Mouse (Mus musculus) midbrain, postnatal 0 days (tissue): ENCODE measurements around the gene Gm1043. TPM values are rescaled to one million over a fixed set of nuclear protein-coding genes. Genes with fewer than 3 reads are reported as not detected.
A peak's percentile ranks its signal among the peaks of the same experiment; 100 is the strongest.

Experiments
- ATAC-seq: fragments of 200-750 bp; cut with Nextera tagmentation; 2 replicates; pipeline ENCODE4 v1.8.0; 2017; ENCODE audit warnings: moderate number of reproducible peaks, mild to moderate bottlenecking, moderate TSS enrichment, moderate library complexity; ENCODE audit not compliant: low FRiP score
- DNase-seq: peaks from one replicate; pipeline ENCODE4 v3.0.0-alpha.2; 2015; ENCODE audit warnings: low spot score
- H3K27ac ChIP-seq: fragments of 300-500 bp; sonication (generic); 2 replicates; pipeline ENCODE4 v1.5.1; 2014; ENCODE audit warnings: low read depth, mild to moderate bottlenecking, low read length, mixed read lengths
- H3K27me3 ChIP-seq: fragments of 300-500 bp; sonication (generic); 2 replicates; pipeline ENCODE4 v1.6.1; 2014; ENCODE audit warnings: low read length, control low read depth, mixed read lengths; ENCODE audit not compliant: insufficient read depth
- H3K36me3 ChIP-seq: fragments of 300-500 bp; sonication (generic); 2 replicates; pipeline ENCODE4 v1.6.1; 2014; ENCODE audit warnings: low read length, control low read depth, mixed read lengths; ENCODE audit not compliant: insufficient read depth
- H3K4me1 ChIP-seq: fragments of 300-500 bp; sonication (generic); 2 replicates; pipeline ENCODE4 v1.6.1; 2014; ENCODE audit warnings: mild to moderate bottlenecking, control low read depth, antibody characterized with exemption, low read length, mixed read lengths; ENCODE audit not compliant: insufficient read depth
- H3K4me2 ChIP-seq: fragments of 300-500 bp; sonication (generic); 2 replicates; pipeline ENCODE4 v1.6.1; 2014; ENCODE audit warnings: low read depth, mild to moderate bottlenecking, low read length, mixed read lengths; ENCODE audit not compliant: poor library complexity, severe bottlenecking
- H3K4me3 ChIP-seq: fragments of 300-500 bp; sonication (generic); 2 replicates; pipeline ENCODE4 v1.5.1; 2014; ENCODE audit warnings: low read depth, mild to moderate bottlenecking, low read length, moderate library complexity
- H3K9ac ChIP-seq: fragments of 300-500 bp; sonication (generic); replicated peaks from 2 replicates; pipeline ENCODE4 v1.6.1; 2014; ENCODE audit warnings: mild to moderate bottlenecking, low read length, moderate library complexity, mixed read lengths; ENCODE audit not compliant: poor library complexity, severe bottlenecking
- H3K9me3 ChIP-seq: fragments of 300-500 bp; sonication (generic); 2 replicates; pipeline ENCODE4 v1.6.1; 2016; ENCODE audit warnings: low read length, control low read depth
- CTCF ChIP-seq: IDR thresholded peaks from 2 replicates; pipeline ENCODE4 v1.5.1; 2016; ENCODE audit warnings: antibody characterized with exemption, mild to moderate bottlenecking
- WGBS: fragments of 180-500 bp; shearing (Covaris S2); extraction: QIAGEN DNeasy Blood & Tissue Kit; methylation state at CpG from one replicate; pipeline ENCODE4 v1.1.7; 2014; 5-methylcytosine and 5-hydroxymethylcytosine counted together
- polyA plus RNA-seq: library from polyadenylated mRNA; unstranded; fragments of >200 nt; fragmentation: Nextera tagmentation; extraction: Ambion mirVana; gene quantifications from 2 replicates; pipeline ENCODE4 v1.2.1, GENCODE M21; 2015
- total RNA-seq: library from RNA; depleted of rRNA; stranded (reverse); fragments of >200 nt; gene quantifications from 2 replicates; pipeline ENCODE4 v1.2.3, GENCODE M21; 2014; rRNA removed

Gene Gm1043
- total and polyA plus RNA-seq, 2 experiments from 2014 or later: 1.6 to 19.4 TPM

GRCm38 (mm10) chr5:37252101-37252804 is 167.1 kb downstream of the Gm1043 start:
- no peak for DNase-seq
- peaks cover 7% of the 10 kb centered on the region; the same call in 1 of the 2 replicates for H3K36me3 ChIP-seq
- no peak overlapping the region for H3K9ac ChIP-seq
- 80% methylated on average over 9 of the region's 9 CpGs for WGBS
- H3K27me3 ChIP-seq: no peaks in the 10 kb centered on the region
- peaks cover 30% of the 10 kb centered on the region for H3K4me1 ChIP-seq
- no peak overlapping the region for H3K27ac ChIP-seq
- no peak overlapping the region for H3K4me3 ChIP-seq
- ATAC-seq: no peak
- no peaks in the 10 kb centered on the region for H3K9me3 ChIP-seq
- no peak for TF ChIP-seq CTCF
- no peak overlapping the region for H3K4me2 ChIP-seq

- Histone ChIP-seq H3K4me1 (peaks cover 13% of the 10 kb centered on the region), H3K27me3 (no peaks in the 10 kb centered on the region), H3K4me3 (no peak overlapping the region), H3K27ac (no peak overlapping the region), H3K9ac (no peak overlapping the region), H3K9me3 (no peaks in the 10 kb centered on the region), H3K36me3 (peaks cover 7% of the 10 kb centered on the region; the same call in 1 of the 2 replicates), H3K4me2 (no peak overlapping the region)
- ATAC-seq (no peak), DNase-seq (peak; percentile 40)
- 90% methylated on average over 4 of the region's 4 CpGs for WGBS
- TF ChIP-seq CTCF: no peak
These were observed 169.4 kb downstream of the Gm1043 start for GRCm38 (mm10) chr5:37254523-37254922.

DNA sequence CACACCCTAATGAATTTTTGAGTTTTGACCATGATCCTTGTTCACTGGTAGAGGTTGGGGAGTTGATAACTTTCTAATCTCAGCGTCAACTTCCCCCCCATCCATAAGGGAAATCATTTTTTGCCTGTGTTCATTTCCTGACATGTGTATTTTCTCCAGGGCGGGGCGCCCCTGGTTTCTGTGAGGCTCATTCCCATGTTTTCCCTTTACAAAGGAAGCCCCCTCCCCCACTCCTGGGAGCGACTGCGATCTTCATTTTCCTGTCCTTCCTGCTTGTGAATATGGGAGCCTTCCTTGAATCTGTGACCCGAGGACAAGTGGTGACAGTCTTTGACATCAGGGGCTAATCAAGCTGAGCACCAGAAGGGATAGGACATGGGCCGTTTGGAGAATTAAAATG is 171.7 kb downstream of the Gm1043 start:
- Histone ChIP-seq H3K4me2 (no peak overlapping the region), H3K4me1 (peaks cover 11% of the 10 kb centered on the region), H3K9me3 (no peaks in the 10 kb centered on the region), H3K27ac (no peak overlapping the region), H3K4me3 (no peak overlapping the region), H3K27me3 (no peaks in the 10 kb centered on the region), H3K9ac (no peak overlapping the region), H3K36me3 (peaks cover 7% of the 10 kb centered on the region; the same call in 1 of the 2 replicates)
- DNase-seq (no peak), ATAC-seq (no peak)
- 70% methylated on average over 7 of the region's 7 CpGs for WGBS
- no peak for TF ChIP-seq CTCF

DNA sequence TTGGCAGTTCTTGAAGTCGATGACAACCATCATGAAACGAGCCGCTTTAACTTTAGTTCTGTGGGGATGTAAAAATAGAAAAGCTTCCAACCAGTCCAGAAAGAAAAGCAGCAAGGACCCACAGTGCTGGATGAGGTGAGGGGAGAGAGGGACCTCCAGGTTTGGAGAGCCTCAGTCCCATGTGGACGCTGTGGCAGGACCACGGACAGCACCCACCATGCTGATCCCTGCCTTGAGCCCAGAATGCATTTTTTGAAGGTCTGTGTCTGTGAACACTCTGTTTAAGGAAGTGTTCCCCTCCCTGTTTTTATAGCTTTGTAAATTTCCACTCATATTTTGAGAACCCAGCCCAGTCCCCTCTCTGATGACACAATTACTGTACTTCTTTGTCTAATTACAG is 172.1 kb downstream of the Gm1043 start:
- no peak for TF ChIP-seq CTCF
- Histone ChIP-seq H3K9ac (no peak overlapping the region), H3K36me3 (peaks cover 6% of the 10 kb centered on the region; the same call in 1 of the 2 replicates), H3K27me3 (no peaks in the 10 kb centered on the region), H3K27ac (no peak overlapping the region), H3K4me3 (no peak overlapping the region), H3K4me2 (no peak overlapping the region), H3K4me1 (peaks cover 10% of the 10 kb centered on the region), H3K9me3 (no peaks in the 10 kb centered on the region)
- ATAC-seq (no peak), DNase-seq (no peak)
- 51% methylated on average over 5 of the region's 5 CpGs for WGBS

DNA sequence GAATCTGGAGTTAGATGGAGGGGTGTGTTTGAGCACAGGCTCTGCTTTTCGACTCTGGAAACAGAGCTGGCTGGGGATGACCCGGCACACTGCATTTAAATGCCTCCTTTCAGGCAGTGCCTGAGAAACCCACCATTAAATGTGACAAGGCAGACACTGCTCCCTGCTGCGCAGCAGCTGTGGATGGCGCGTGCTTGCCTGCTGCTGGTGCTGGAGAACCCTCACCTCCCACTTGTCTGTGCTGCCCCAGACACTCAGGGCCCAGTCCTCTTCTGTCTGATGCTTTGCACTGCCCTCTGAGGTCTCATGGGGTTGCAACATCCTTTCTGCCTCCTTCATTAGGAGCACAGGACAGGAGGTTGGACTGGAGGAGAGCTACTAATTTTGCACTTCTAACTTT is 176.6 kb downstream of the Gm1043 start:
- 35% methylated on average over 5 of the region's 5 CpGs for WGBS
- Histone ChIP-seq H3K9me3 (no peaks in the 10 kb centered on the region), H3K4me3 (no peak overlapping the region), H3K4me2 (no peak overlapping the region), H3K36me3 (peaks cover 15% of the 10 kb centered on the region), H3K27ac (no peak overlapping the region), H3K9ac (no peak overlapping the region), H3K4me1 (no peaks in the 10 kb centered on the region), H3K27me3 (no peaks in the 10 kb centered on the region)
- ATAC-seq (peak; percentile 39; the same call in 1 of the 2 replicates), DNase-seq (peak; percentile 46)
- TF ChIP-seq CTCF: no peak

DNA sequence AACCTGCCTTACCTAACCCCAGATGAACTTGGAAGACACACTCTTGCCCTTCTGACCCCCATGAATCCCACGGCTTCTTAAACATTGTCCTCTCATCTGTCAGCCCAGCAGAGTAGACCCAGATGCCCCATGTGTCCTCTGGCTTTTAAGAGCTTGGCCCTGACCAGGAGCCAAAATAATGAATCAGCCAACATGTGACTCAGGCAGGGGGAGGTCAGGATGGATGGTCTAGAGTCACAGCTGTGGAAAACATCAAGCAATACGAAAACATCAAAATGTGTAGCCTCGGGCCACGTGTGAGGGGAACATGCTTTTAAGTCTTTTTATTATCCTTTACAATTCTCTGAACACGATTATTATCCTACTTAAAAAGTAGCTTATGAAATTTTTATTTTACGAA is 178.6 kb downstream of the Gm1043 start:
- 60% methylated on average over 6 of the region's 6 CpGs for WGBS
- no peak overlapping the region for H3K27ac ChIP-seq
- no peak for ATAC-seq

More for the DNA sequence above, 178.6 kb downstream of the Gm1043 start:
- no peak for DNase-seq
- Histone ChIP-seq H3K27me3 (no peaks in the 10 kb centered on the region), H3K4me2 (no peak overlapping the region), H3K9me3 (no peaks in the 10 kb centered on the region), H3K4me3 (no peak overlapping the region), H3K36me3 (peaks cover 32% of the 10 kb centered on the region), H3K4me1 (no peaks in the 10 kb centered on the region), H3K9ac (no peak overlapping the region)
- no peak for TF ChIP-seq CTCF

Other genes with a start within 250 kb of the Gm1043 start
- gene Ppp2r2c, start 216.9 kb upstream of the Gm1043 start, total RNA-seq: 205 and 231 TPM in 2 replicates
- gene Ppp2r2c, start 216.9 kb upstream of the Gm1043 start, polyA plus RNA-seq: 89.0 and 91.8 TPM in 2 replicates
- 11.3 and 14.0 TPM in 2 replicates for gene Wfs1, start 96.2 kb upstream of the Gm1043 start, total RNA-seq
- 11.9 and 12.8 TPM in 2 replicates for gene Wfs1, start 96.2 kb upstream of the Gm1043 start, polyA plus RNA-seq
- gene Crmp1, start 156.6 kb downstream of the Gm1043 start, total RNA-seq: 954 and 1,050 TPM in 2 replicates
- gene Crmp1, start 156.6 kb downstream of the Gm1043 start, polyA plus RNA-seq: 851 and 872 TPM in 2 replicates